Mouse (Mus musculus): ENCODE results near the gene Shisal1. TPM values are rescaled to one million over a fixed set of nuclear protein-coding genes. Genes with fewer than 3 reads are reported as not detected.

Shisal1 gene
- polyA plus RNA-seq, 1 experiment from 2014 or later = 8.6 TPM

- no peak overlapping the region for H3K4me2 ChIP-seq (ENCODE audit: low read length)
- no peaks in the 10 kb centered on the region for H3K27me3 ChIP-seq (replicated peaks; ENCODE audit: control insufficient read depth, insufficient read depth, low read length)
- H3K9ac ChIP-seq (ENCODE audit: low read depth, low read length) = no peak overlapping the region
- 38% methylated on average over 14 of the region's 14 CpGs for WGBS
- H3K4me1 ChIP-seq (ENCODE audit: control insufficient read depth, insufficient read depth, low read depth, low read length) = peaks cover 12% of the 10 kb centered on the region
- peaks cover 2% of the 10 kb centered on the region; the same call in 1 of the 2 replicates for H3K9me3 ChIP-seq (ENCODE audit: control insufficient read depth, low read length)
- no peak overlapping the region for H3K4me3 ChIP-seq (ENCODE audit: low read length)
- no peak overlapping the region for H3K27ac ChIP-seq (ENCODE audit: low read depth, low read length)
- 0 out of 2 replicates have a peak, but pooled peaks have one; percentile 19 for ATAC-seq
- no peaks in the 10 kb centered on the region for H3K36me3 ChIP-seq (ENCODE audit: control insufficient read depth, insufficient read depth, low read length)
Measured at GRCm38 (mm10) chr15:84349915-84350738, 96.8 kb downstream of the Shisal1 start.

DNA sequence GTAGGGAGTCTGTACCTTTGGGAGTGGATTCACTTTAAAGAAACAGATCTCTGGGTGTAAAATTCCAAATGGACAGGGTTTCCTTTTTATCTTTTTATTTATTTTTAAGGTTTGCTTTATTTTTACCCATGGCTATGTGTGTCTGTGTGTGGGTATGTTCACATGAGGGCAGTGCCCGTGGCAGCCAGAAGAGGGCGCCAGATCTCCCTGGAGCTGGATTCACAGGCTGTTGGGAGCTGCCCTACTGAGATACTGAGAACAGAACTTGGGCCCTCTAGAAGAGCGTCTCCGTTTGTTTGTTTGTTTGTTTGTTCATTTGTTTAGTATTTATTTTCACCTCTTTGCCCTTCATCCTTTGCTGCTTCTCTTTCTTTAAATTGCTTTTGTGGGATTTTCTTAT lies 98.1 kb downstream of the Shisal1 start:
- Histone ChIP-seq H3K4me3 (ENCODE audit: low read length) (no peak overlapping the region), H3K9ac (ENCODE audit: low read depth, low read length) (no peak overlapping the region), H3K27ac (ENCODE audit: low read depth, low read length) (no peak overlapping the region), H3K27me3 (replicated peaks; ENCODE audit: control insufficient read depth, insufficient read depth, low read length) (no peaks in the 10 kb centered on the region), H3K9me3 (ENCODE audit: control insufficient read depth, low read length) (peaks cover 2% of the 10 kb centered on the region; the same call in 1 of the 2 replicates), H3K4me2 (ENCODE audit: low read length) (no peak overlapping the region), H3K36me3 (ENCODE audit: control insufficient read depth, insufficient read depth, low read length) (no peaks in the 10 kb centered on the region), H3K4me1 (ENCODE audit: control insufficient read depth, insufficient read depth, low read depth, low read length) (peaks cover 12% of the 10 kb centered on the region)
- ATAC-seq = no peak
- 94% methylated on average over 4 of the region's 4 CpGs for WGBS

GRCm38 (mm10) chr15:84340926-84341325 lies 106.0 kb downstream of the Shisal1 start:
- Histone ChIP-seq H3K9ac (ENCODE audit: low read depth, low read length) (no peak overlapping the region), H3K36me3 (ENCODE audit: control insufficient read depth, insufficient read depth, low read length) (no peaks in the 10 kb centered on the region), H3K4me2 (ENCODE audit: low read length) (no peak overlapping the region), H3K9me3 (ENCODE audit: control insufficient read depth, low read length) (no peaks in the 10 kb centered on the region), H3K27me3 (replicated peaks; ENCODE audit: control insufficient read depth, insufficient read depth, low read length) (no peaks in the 10 kb centered on the region), H3K4me1 (ENCODE audit: control insufficient read depth, insufficient read depth, low read depth, low read length) (no peaks in the 10 kb centered on the region; the same call in 1 of the 2 replicates), H3K4me3 (ENCODE audit: low read length) (no peak overlapping the region), H3K27ac (ENCODE audit: low read depth, low read length) (no peak overlapping the region)
- ATAC-seq = no peak
- 54% methylated on average over 2 of the region's 2 CpGs for WGBS

- 63% methylated on average over 5 of the region's 5 CpGs for WGBS
- Histone ChIP-seq H3K9ac (ENCODE audit: low read depth, low read length) (no peak overlapping the region), H3K36me3 (ENCODE audit: control insufficient read depth, insufficient read depth, low read length) (no peaks in the 10 kb centered on the region), H3K4me1 (ENCODE audit: control insufficient read depth, insufficient read depth, low read depth, low read length) (no peaks in the 10 kb centered on the region), H3K4me2 (ENCODE audit: low read length) (no peak overlapping the region), H3K27ac (ENCODE audit: low read depth, low read length) (no peak overlapping the region), H3K9me3 (ENCODE audit: control insufficient read depth, low read length) (no peaks in the 10 kb centered on the region), H3K27me3 (replicated peaks; ENCODE audit: control insufficient read depth, insufficient read depth, low read length) (no peaks in the 10 kb centered on the region), H3K4me3 (ENCODE audit: low read length) (no peak overlapping the region)
- ATAC-seq = no peak
Measured at GRCm38 (mm10) chr15:84337599-84337998, 109.3 kb downstream of the Shisal1 start.

DNA sequence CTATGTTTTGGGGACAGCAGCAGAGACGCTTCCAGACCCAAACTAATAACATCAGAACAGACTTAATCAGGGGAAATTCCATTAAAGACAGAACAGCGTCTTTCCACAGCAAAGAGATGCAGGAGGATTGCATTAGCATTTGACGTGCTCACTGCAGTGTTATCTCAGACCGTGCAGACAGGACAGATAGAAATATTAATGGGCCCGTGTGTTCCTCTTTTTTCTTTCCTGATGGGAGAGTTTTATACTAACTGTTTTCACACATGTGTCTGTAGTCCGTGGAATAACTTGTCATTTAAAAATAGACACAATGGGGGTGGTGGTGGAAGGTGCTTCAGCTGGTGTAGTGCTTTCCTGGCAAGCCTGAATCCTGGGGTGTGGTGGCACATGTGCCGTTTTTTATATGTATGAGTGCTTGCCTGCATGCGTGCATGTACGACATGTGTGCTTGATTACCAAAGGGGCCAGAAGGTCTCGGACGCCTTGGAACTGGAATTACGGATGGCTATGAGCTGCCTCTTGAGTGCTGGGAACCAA lies 110.5 kb downstream of the Shisal1 start:
- ATAC-seq = no peak
- Histone ChIP-seq H3K9me3 (ENCODE audit: control insufficient read depth, low read length) (no peaks in the 10 kb centered on the region), H3K4me2 (ENCODE audit: low read length) (no peak overlapping the region), H3K4me1 (ENCODE audit: control insufficient read depth, insufficient read depth, low read depth, low read length) (no peaks in the 10 kb centered on the region), H3K9ac (ENCODE audit: low read depth, low read length) (no peak overlapping the region), H3K4me3 (ENCODE audit: low read length) (no peak overlapping the region), H3K27me3 (replicated peaks; ENCODE audit: control insufficient read depth, insufficient read depth, low read length) (no peaks in the 10 kb centered on the region), H3K36me3 (ENCODE audit: control insufficient read depth, insufficient read depth, low read length) (no peaks in the 10 kb centered on the region), H3K27ac (ENCODE audit: low read depth, low read length) (no peak overlapping the region)
- 67% methylated on average over 12 of the region's 12 CpGs for WGBS

DNA sequence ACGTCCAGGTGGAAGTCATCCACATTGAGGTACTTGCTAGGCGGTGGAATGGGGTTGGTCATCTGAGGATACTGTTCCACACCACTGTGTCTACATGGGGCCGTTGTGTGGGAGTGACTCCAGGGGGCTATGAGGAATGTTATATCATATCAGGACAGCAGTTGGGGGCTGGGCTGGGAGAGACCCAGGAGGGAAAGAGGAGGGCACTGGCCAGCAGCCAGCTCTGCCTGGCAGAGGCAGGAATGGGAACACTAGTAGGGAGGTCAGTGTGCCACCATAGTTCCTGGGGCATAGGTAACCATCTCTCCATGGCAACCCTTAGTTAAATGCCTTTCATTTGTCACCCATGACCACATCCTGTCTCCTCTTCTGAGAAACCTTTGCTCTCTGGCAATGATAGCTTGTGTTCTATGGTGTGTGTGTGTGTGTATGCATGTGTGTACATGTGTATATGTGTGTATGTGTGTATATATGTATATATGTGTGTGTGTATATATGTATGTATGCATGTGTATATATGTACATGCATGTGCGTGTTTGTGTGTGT lies 115.8 kb downstream of the Shisal1 start:
- Histone ChIP-seq H3K4me1 (ENCODE audit: control insufficient read depth, insufficient read depth, low read depth, low read length) (no peaks in the 10 kb centered on the region), H3K4me3 (ENCODE audit: low read length) (no peak overlapping the region), H3K9me3 (ENCODE audit: control insufficient read depth, low read length) (no peaks in the 10 kb centered on the region), H3K9ac (ENCODE audit: low read depth, low read length) (no peak overlapping the region), H3K27me3 (replicated peaks; ENCODE audit: control insufficient read depth, insufficient read depth, low read length) (no peaks in the 10 kb centered on the region), H3K36me3 (ENCODE audit: control insufficient read depth, insufficient read depth, low read length) (no peaks in the 10 kb centered on the region), H3K4me2 (ENCODE audit: low read length) (no peak overlapping the region), H3K27ac (ENCODE audit: low read depth, low read length) (no peak overlapping the region)
- no peak for ATAC-seq
- 83% methylated on average over 4 of the region's 4 CpGs for WGBS

DNA sequence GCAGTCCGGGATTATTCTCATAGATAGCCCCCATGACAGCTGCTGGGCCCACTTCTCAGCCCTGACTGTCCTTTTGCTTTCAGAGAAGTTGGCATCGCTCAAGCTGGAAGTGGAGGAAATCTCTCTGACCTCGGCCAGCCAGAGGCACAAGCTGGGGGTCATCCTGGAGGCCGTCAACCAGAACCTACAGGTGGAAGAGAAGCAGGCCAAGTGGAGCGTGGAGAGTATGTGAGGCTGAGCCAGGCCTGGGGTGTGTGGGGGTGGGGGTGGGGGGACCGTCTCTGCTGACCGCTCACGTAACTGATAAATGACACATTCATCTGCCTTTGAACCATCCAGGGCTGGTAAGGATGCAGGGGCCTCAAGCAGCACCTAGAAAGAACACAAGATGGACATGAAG lies 117.0 kb downstream of the Shisal1 start:
- Histone ChIP-seq H3K9ac (ENCODE audit: low read depth, low read length) (no peak overlapping the region), H3K27ac (ENCODE audit: low read depth, low read length) (no peak overlapping the region), H3K27me3 (replicated peaks; ENCODE audit: control insufficient read depth, insufficient read depth, low read length) (no peaks in the 10 kb centered on the region), H3K4me3 (ENCODE audit: low read length) (no peak overlapping the region), H3K36me3 (ENCODE audit: control insufficient read depth, insufficient read depth, low read length) (no peaks in the 10 kb centered on the region), H3K4me2 (ENCODE audit: low read length) (no peak overlapping the region), H3K4me1 (ENCODE audit: control insufficient read depth, insufficient read depth, low read depth, low read length) (no peaks in the 10 kb centered on the region), H3K9me3 (ENCODE audit: control insufficient read depth, low read length) (no peaks in the 10 kb centered on the region)
- WGBS = 83% methylated on average over 8 of the region's 8 CpGs
- no peak for ATAC-seq

Other genes starting within 250 kb of the Shisal1 start
- 4.3 and 4.8 TPM in 2 replicates for gene Parvb, start 215.1 kb downstream of the Shisal1 start, polyA plus RNA-seq (2015; fragmentation: Nextera tagmentation; extraction: Ambion mirVana)
- 1.4 TPM in 2 replicates for gene Parvg, start 123.1 kb downstream of the Shisal1 start, polyA plus RNA-seq (2015; fragmentation: Nextera tagmentation; extraction: Ambion mirVana)
- gene Rtl6, start 110.7 kb upstream of the Shisal1 start, polyA plus RNA-seq (2015; fragmentation: Nextera tagmentation; extraction: Ambion mirVana) = 54.8 and 66.4 TPM in 2 replicates
- 30.5 and 33.2 TPM in 2 replicates for gene Prr5, start 222.5 kb upstream of the Shisal1 start, polyA plus RNA-seq (2015; fragmentation: Nextera tagmentation; extraction: Ambion mirVana)

Data from hindbrain, embryonic 16.5 days (tissue).